Mouse (Mus musculus) MEL (cell line): ENCODE measurements at regions not wholly inside any gene's neighbourhood (a gene's known extent, or its start where the extent isn't known, plus 50 kb on each side); places are given as distances from the start of the nearest gene placed in this dataset.

Experiments
- CTCF ChIP-seq, 3 experiments: IDR thresholded peaks in 2 of 3; conservative IDR thresholded peaks in 1 of 3; 2 replicates each; pipeline ENCODE4 v1.5.1; 2011 to 2012; ENCODE audit warnings: low read length in 3 of 3, low read depth in 2 of 3, mild to moderate bottlenecking in 2 of 3, improper control_type of control experiment in 1 of 3, inconsistent platforms in 1 of 3, mixed read lengths in 1 of 3, moderate library complexity in 1 of 3; ENCODE audit not compliant: control insufficient read depth in 1 of 3, insufficient read depth in 1 of 3, poor library complexity in 1 of 3, severe bottlenecking in 1 of 3
- EP300 ChIP-seq, 2 experiments: IDR thresholded peaks; 2 replicates each; pipeline ENCODE4 v1.6.1; 2011; ENCODE audit warnings: improper control_type of control experiment in 2 of 2, low read length in 2 of 2, low read depth in 1 of 2, mild to moderate bottlenecking in 1 of 2
- POLR2A ChIP-seq, 2 experiments: IDR thresholded peaks; 2 replicates each; pipeline ENCODE4 v1.6.1; 2011 to 2012; ENCODE audit warnings: low read length in 2 of 2, mild to moderate bottlenecking in 2 of 2, control low read depth in 1 of 2, improper control_type of control experiment in 1 of 2, low read depth in 1 of 2, moderate library complexity in 1 of 2; ENCODE audit not compliant: control insufficient read depth in 1 of 2, insufficient read depth in 1 of 2, poor library complexity in 1 of 2
- TBP ChIP-seq: IDR thresholded peaks from 2 replicates; pipeline ENCODE4 v1.8.0; 2011; ENCODE audit warnings: low read depth, low read length, improper control_type of control experiment

- no peak for TF ChIP-seq TBP
- no peak for TF ChIP-seq CTCF (IDR thresholded peaks at IDR 0.05 in 2 of 3, conservative IDR thresholded peaks at IDR 0.05 in 1 of 3; ENCODE audit: control insufficient read depth in 1 of 3, insufficient read depth in 1 of 3, low read depth in 2 of 3, low read length in 3 of 3, poor library complexity in 1 of 3, severe bottlenecking in 1 of 3)
- TF ChIP-seq EP300 (IDR thresholded peaks at IDR 0.05; ENCODE audit: low read depth in 1 of 2, low read length in 2 of 2), result no peak
- no peak for TF ChIP-seq POLR2A (IDR thresholded peaks at IDR 0.05; ENCODE audit: control insufficient read depth in 1 of 2, insufficient read depth in 1 of 2, low read depth in 1 of 2, low read length in 2 of 2, poor library complexity in 1 of 2)
Measured at GRCm38 (mm10) chr4:87657855-87658254, 375.3 kb downstream of the Mllt3 start.
